In the genomic region with DNA sequence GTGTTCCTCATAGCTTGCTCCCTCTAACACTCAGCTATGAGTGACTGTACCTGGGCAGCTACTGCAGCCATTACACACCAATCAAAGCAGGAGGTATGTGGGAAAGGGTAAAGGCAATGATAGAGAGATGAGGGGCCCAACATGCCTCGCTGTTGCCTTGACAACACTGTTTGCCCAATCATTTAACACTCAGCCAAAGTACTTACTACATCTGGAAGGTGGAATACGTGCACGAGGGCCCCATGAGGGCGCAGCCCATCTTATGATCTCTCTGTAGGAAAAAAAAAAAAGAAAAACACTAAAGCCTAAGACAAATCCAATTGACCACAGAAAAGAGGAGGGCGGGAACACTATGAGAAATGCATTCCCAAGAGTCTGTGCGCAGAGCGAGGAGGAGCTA, we compare ENCODE assay signal across 22 mouse cellular contexts. TPM values are rescaled to one million over a fixed set of nuclear protein-coding genes. Genes with fewer than 3 reads are reported as not detected.
"Had no signal": no experiment of that assay in that cellular context is flagged by ENCODE, and none has a peak within 500 bp of the region (broad histone marks: within the 10 kb centered on the region; RNA-seq: fewer than 3 reads in every experiment).

No protein-coding gene starts in this region.

- H3K9ac ChIP-seq: limb, embryonic 13.5 days; liver, embryonic 12.5 days; liver, embryonic 15.5 days; midbrain, embryonic 12.5 days; midbrain, embryonic 15.5 days; neural tube, embryonic 12.5 days; neural tube, embryonic 15.5 days had no signal

- H3K36me3 ChIP-seq: limb, embryonic 10.5 days; limb, embryonic 13.5 days; liver, embryonic 12.5 days; liver, embryonic 15.5 days; midbrain, embryonic 12.5 days; midbrain, embryonic 15.5 days; neural tube, embryonic 12.5 days; neural tube, embryonic 15.5 days had no signal

- H3K4me1 ChIP-seq: limb, embryonic 10.5 days; limb, embryonic 13.5 days; liver, embryonic 12.5 days; liver, embryonic 15.5 days; midbrain, embryonic 12.5 days; midbrain, embryonic 15.5 days; neural tube, embryonic 12.5 days; neural tube, embryonic 15.5 days had no signal

- H3K4me2 ChIP-seq: limb, embryonic 13.5 days; liver, embryonic 12.5 days; liver, embryonic 15.5 days; midbrain, embryonic 12.5 days; midbrain, embryonic 15.5 days; neural tube, embryonic 12.5 days; neural tube, embryonic 15.5 days had no signal

- H3K27me3 ChIP-seq: limb, embryonic 13.5 days; liver, embryonic 15.5 days; midbrain, embryonic 12.5 days; midbrain, embryonic 15.5 days; neural tube, embryonic 12.5 days; neural tube, embryonic 15.5 days had no signal

- H3K27ac ChIP-seq: layer of hippocampus, adult 2 months; limb, embryonic 10.5 days; limb, embryonic 13.5 days; liver, embryonic 12.5 days; liver, embryonic 15.5 days; macrophage; midbrain, embryonic 12.5 days; midbrain, embryonic 15.5 days; neural tube, embryonic 12.5 days; neural tube, embryonic 15.5 days had no signal

- H3K9me3 ChIP-seq: limb, embryonic 10.5 days; limb, embryonic 13.5 days; liver, embryonic 12.5 days; liver, embryonic 15.5 days; midbrain, embryonic 12.5 days; midbrain, embryonic 15.5 days; neural tube, embryonic 12.5 days; neural tube, embryonic 15.5 days had no signal

- DNase-seq: kidney, adult 18-20 months; kidney, adult 9 months; kidney, postnatal 25 days; layer of hippocampus, adult 9-11 months; liver; lung, postnatal 14 days; right cerebral cortex, adult 18-20 months; right cerebral cortex, postnatal 14 days; right cerebral cortex, postnatal 4 days; thymus, adult 2 months; thymus, postnatal 14 days; thymus, postnatal 4 days had no signal

- H3K4me3 ChIP-seq: layer of hippocampus, adult 2 months; limb, embryonic 10.5 days; limb, embryonic 13.5 days; liver, embryonic 12.5 days; liver, embryonic 15.5 days; midbrain, embryonic 12.5 days; midbrain, embryonic 15.5 days; neural tube, embryonic 12.5 days; neural tube, embryonic 15.5 days had no signal

- ATAC-seq: liver, embryonic 12.5 days; midbrain, embryonic 15.5 days had no signal

RNA-seq across cellular contexts. Expression of a gene that starts 11.7 kb away (rescaled TPM):
- polyA plus RNA-seq: macrophage had no signal

RNA-seq across cellular contexts. Expression of a gene that starts 34.4 kb away (rescaled TPM):
- polyA plus RNA-seq: macrophage had no signal
